29 mouse cellular contexts compared by ENCODE assay signal in the genomic region with DNA sequence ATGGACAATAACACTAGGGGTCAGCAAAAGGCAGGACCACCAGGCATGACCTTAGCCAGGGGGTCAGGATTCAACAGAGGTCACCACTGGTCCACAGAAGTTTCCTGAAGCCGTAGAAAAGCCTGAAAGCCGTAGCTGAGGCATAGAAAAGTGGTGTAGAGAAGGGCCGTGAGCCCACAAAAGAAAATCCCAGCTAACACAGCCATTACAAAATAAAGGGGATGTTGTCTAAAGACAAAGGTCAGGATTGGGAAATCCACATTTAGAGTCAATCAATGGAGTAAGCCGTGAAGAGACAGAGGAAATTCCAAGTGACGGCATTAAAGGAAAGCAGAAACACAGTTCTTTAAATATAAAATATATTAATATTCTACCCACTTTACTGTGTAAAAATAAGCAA. TPM values are rescaled to one million over a fixed set of nuclear protein-coding genes. Genes with fewer than 3 reads are reported as not detected.
"Had no signal": no experiment of that assay in that cellular context is flagged by ENCODE, and none has a peak within 500 bp of the region (broad histone marks: within the 10 kb centered on the region; RNA-seq: fewer than 3 reads in every experiment).

No protein-coding gene starts in this region.

- H3K36me3 ChIP-seq: heart, embryonic 13.5 days; heart, embryonic 15.5 days; hindbrain, embryonic 10.5 days; hindbrain, embryonic 12.5 days; intestine, embryonic 15.5 days; limb, embryonic 10.5 days; limb, embryonic 12.5 days had no signal

- H3K4me1 ChIP-seq: hindbrain, embryonic 12.5 days; intestine, embryonic 15.5 days had no signal

- H3K27me3 ChIP-seq: heart, embryonic 13.5 days; heart, embryonic 15.5 days; hindbrain, embryonic 12.5 days; intestine, embryonic 15.5 days; limb, embryonic 12.5 days had no signal

- H3K27ac ChIP-seq: gastrocnemius, adult 2 months; heart, adult 2 months; heart, embryonic 13.5 days; heart, embryonic 15.5 days; hindbrain, embryonic 10.5 days; hindbrain, embryonic 12.5 days; hindbrain, embryonic 14.5 days; intestine, embryonic 15.5 days; layer of hippocampus, adult 2 months; left cerebral cortex, adult 2 months; limb, embryonic 10.5 days; limb, embryonic 12.5 days; liver, embryonic 14.5 days had no signal

- H3K4me3 ChIP-seq: gastrocnemius, adult 2 months; heart, adult 2 months; heart, embryonic 13.5 days; heart, embryonic 15.5 days; hindbrain, embryonic 10.5 days; hindbrain, embryonic 12.5 days; intestine, embryonic 15.5 days; layer of hippocampus, adult 2 months; left cerebral cortex, adult 2 months; limb, embryonic 10.5 days; limb, embryonic 12.5 days had no signal

- H3K9ac ChIP-seq: heart, embryonic 13.5 days; heart, embryonic 15.5 days; hindbrain, embryonic 12.5 days; hindbrain, embryonic 14.5 days; intestine, embryonic 15.5 days; limb, embryonic 12.5 days; liver, embryonic 14.5 days had no signal

- DNase-seq: gastrocnemius, adult 2 months; gastrocnemius, postnatal 10 days; gastrocnemius, postnatal 25 days; heart, adult 2 months; heart, postnatal 14 days; heart, postnatal 4 days; kidney, adult 18-20 months; kidney, adult 8-10 months; kidney, postnatal 10 days; kidney, postnatal 25 days; kidney, postnatal 4 days had no signal

- H3K9me3 ChIP-seq: heart, embryonic 13.5 days; heart, embryonic 15.5 days; hindbrain, embryonic 10.5 days; hindbrain, embryonic 12.5 days; intestine, embryonic 15.5 days; limb, embryonic 10.5 days; limb, embryonic 12.5 days had no signal

- ATAC-seq: hindbrain, embryonic 16.5 days; inflammation-experienced regulatory T-cells, adult 6 months had no signal

- H3K4me2 ChIP-seq: heart, embryonic 11.5 days; heart, embryonic 13.5 days; heart, embryonic 15.5 days; hindbrain, embryonic 12.5 days; hindbrain, embryonic 14.5 days; intestine, embryonic 15.5 days; limb, embryonic 12.5 days; liver, embryonic 11.5 days had no signal

RNA-seq across cellular contexts. Expression of a gene that starts 18.8 kb away (rescaled TPM):
- total RNA-seq: gastrocnemius, adult 2 months; gastrocnemius, postnatal 10 days; gastrocnemius, postnatal 25 days; gastrocnemius, postnatal 4 days; granulocyte monocyte progenitor cell, adult 5-6 weeks; heart, adult 2 months; heart, postnatal 14 days; heart, postnatal 4 days; layer of hippocampus, adult 2 months; layer of hippocampus, postnatal 25 days had no signal
- polyA plus RNA-seq: heart, adult 2 months; heart, embryonic 13.5 days; hindbrain, embryonic 14.5 days; liver, embryonic 14.5 days had no signal
